Mouse (Mus musculus) E14TG2a.4 (cell line): ENCODE results near the gene Car12.
A peak's percentile ranks its signal among the peaks of the same experiment; 100 is the strongest.

ENCODE experiments used
- H3K27me3 ChIP-seq: 2 replicates; pipeline ENCODE4 v1.6.1; 2014; ENCODE audit warnings: low read length, control low read depth; ENCODE audit not compliant: insufficient read depth
- H3K36me3 ChIP-seq: 2 replicates; pipeline ENCODE4 v1.6.1; 2014; ENCODE audit warnings: low read length, control low read depth; ENCODE audit not compliant: insufficient read depth
- H3K4me1 ChIP-seq: replicated peaks from 2 replicates; pipeline ENCODE4 v1.6.1; 2014; ENCODE audit warnings: low read depth, low read length, control low read depth
- H3K4me3 ChIP-seq: replicated peaks from 2 replicates; pipeline ENCODE4 v1.5.1; 2014; ENCODE audit warnings: mild to moderate bottlenecking, low read length
- H3K9me3 ChIP-seq: 2 replicates; pipeline ENCODE4 v1.6.1; 2014; ENCODE audit warnings: low read length, control low read depth
- CTCF ChIP-seq: conservative IDR thresholded peaks from 2 replicates; pipeline ENCODE4 v1.5.1; 2014; ENCODE audit warnings: low read length
- NANOG ChIP-seq: IDR thresholded peaks from 2 replicates; pipeline ENCODE4 v1.6.1; 2014; ENCODE audit warnings: borderline replicate concordance, low read length, mixed read lengths
- POU5F1 ChIP-seq: IDR thresholded peaks from 2 replicates; pipeline ENCODE4 v1.6.1; 2014; ENCODE audit warnings: low read length, borderline replicate concordance

Gene Car12

DNA sequence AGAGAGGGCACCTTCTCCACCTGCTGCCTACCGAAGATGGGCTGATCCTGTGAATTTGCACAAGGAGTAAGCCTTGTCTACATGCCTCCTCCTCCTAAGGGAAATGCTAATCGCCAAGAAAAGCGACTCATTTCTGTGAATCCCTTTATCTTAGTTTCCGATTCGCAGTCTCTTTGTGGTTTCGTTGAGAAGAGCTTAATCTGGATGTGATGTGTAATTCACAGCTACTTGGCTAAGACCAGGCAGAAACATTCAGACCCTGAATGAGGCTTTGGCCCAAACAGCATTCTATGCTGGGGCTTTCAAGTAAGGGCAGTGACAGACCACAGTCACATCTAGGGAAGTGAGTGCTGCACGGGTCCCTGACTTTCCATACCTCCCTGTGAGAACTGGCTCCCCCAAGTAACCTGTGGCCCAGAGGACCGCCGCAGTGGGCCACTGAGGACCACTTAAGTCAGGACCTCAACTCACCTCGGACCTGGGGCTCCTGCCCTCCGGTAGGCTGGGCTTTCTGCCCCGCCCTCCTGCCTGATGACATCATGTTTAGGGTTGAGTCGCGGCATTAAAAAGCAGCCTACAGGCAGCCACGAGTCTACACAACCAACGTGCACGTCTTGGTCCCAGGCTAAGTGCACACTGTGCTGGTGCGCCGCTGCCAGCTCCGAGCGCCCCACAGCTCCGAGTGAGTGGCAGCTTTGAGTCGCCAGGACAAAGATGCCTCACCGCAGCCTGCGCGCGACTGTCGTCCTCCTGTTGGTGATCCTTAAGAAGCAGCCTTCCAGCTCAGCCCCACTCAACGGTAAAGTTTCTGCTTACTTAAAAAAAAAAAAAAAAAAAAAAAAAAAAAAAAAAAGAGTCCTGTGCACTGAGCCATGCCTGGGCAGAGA lies at the start of gene Car12:
Gene Car12, plus strand, starts transcription at position 552 of the 887 bp plus-strand sequence.
- peak within 1 kb of the TSS; percentile 72 for H3K4me3 ChIP-seq
- peaks cover 41% of the 10 kb centered on the region for H3K4me1 ChIP-seq
- H3K27me3 ChIP-seq: peaks cover 65% of the 10 kb centered on the region
- H3K9me3 ChIP-seq: no peaks in the 10 kb centered on the region
- TF ChIP-seq CTCF (no peak), POU5F1 (no peak), NANOG (no peak)
- no peaks in the 10 kb centered on the region for H3K36me3 ChIP-seq

DNA sequence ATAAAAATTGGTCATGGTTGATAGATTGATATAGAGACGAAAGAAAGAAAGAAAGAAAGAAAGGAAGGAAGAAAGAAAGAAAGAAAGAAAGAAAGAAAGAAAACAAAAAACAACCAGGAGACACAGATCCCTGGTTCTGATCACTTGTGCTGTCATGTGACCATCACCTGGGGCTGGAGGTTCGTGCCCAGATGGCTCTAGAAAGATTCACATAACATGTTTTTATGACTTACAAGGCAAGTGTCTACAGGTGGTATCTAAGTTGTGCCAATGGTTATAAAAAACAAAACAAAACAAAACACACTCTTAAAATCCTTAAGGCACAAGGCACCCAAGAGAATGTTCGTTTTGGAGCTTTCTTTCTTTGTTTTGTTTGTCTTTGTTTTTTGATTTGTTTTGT lies 49.7 kb upstream of the Car12 start:
- Histone ChIP-seq H3K27me3 (peaks cover 11% of the 10 kb centered on the region; the same call in 1 of the 2 replicates), H3K36me3 (no peaks in the 10 kb centered on the region), H3K9me3 (0 out of 2 replicates have a peak, but pooled peaks cover 3% of the 10 kb centered on the region), H3K4me1 (peaks cover 10% of the 10 kb centered on the region), H3K4me3 (no peak overlapping the region)
- TF ChIP-seq NANOG: no peak
- no peak for TF ChIP-seq POU5F1
- no peak for TF ChIP-seq CTCF

DNA sequence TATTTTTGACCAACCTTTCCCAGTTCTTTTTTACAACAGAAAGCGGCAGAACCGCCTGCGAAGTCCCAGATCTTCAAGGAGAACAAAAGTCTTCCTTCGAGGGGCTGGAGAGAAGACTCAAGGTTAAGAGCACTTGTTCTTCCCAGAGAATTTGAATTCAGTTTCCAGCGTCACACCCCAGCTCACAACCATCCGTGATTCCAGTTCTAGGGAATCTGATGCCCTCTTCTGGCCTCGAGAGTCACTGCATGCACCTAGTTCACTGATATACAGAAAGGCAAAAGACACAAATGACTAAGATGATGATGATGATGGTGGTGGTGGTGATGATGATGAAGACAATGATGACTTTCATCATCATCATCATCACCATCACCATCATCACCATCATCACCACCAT lies 48.9 kb upstream of the Car12 start:
- Histone ChIP-seq H3K4me3 (no peak overlapping the region), H3K27me3 (peaks cover 11% of the 10 kb centered on the region; the same call in 1 of the 2 replicates), H3K9me3 (0 out of 2 replicates have a peak, but pooled peaks cover 3% of the 10 kb centered on the region), H3K4me1 (peaks cover 4% of the 10 kb centered on the region), H3K36me3 (no peaks in the 10 kb centered on the region)
- peak; percentile 46 for TF ChIP-seq CTCF
- TF ChIP-seq POU5F1: no peak

DNA sequence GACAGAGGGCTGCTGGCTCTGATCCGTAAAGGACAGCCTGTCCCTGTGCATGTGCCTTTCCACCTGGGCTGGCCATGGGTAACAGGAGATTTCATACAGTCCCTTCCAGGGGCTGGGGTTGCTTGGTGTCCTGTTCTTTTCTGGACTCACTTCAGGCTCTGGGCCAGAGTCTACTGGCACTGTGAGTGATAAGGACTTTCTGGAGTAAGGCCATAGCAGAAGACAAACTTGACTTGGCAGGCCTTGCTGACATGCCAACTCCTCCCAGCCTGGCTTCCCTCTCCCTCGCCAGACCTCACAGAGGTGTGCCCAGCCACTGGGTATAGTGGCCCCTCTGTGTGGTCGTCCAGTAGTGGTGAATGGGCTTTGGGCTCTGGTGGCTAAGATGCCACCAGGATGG lies 47.3 kb upstream of the Car12 start:
- Histone ChIP-seq H3K27me3 (peaks cover 5% of the 10 kb centered on the region; the same call in 1 of the 2 replicates), H3K36me3 (no peaks in the 10 kb centered on the region), H3K4me3 (no peak overlapping the region), H3K4me1 (peaks cover 6% of the 10 kb centered on the region; the same call in 1 of the 2 replicates), H3K9me3 (0 out of 2 replicates have a peak, but pooled peaks cover 3% of the 10 kb centered on the region)
- TF ChIP-seq POU5F1: no peak
- no peak for TF ChIP-seq CTCF
- no peak for TF ChIP-seq NANOG

GRCm38 (mm10) chr9:66667046-66667445 lies 46.4 kb upstream of the Car12 start:
- no peak for TF ChIP-seq CTCF
- TF ChIP-seq NANOG: no peak
- TF ChIP-seq POU5F1: no peak
- Histone ChIP-seq H3K27me3 (peaks cover 5% of the 10 kb centered on the region; the same call in 1 of the 2 replicates), H3K36me3 (no peaks in the 10 kb centered on the region), H3K9me3 (0 out of 2 replicates have a peak, but pooled peaks cover 3% of the 10 kb centered on the region), H3K4me3 (no peak overlapping the region), H3K4me1 (peaks cover 6% of the 10 kb centered on the region; the same call in 1 of the 2 replicates)

GRCm38 (mm10) chr9:66667868-66668267 lies 45.6 kb upstream of the Car12 start:
- Histone ChIP-seq H3K27me3 (peaks cover 3% of the 10 kb centered on the region; the same call in 1 of the 2 replicates), H3K36me3 (no peaks in the 10 kb centered on the region), H3K4me3 (no peak overlapping the region), H3K9me3 (0 out of 2 replicates have a peak, but pooled peaks cover 3% of the 10 kb centered on the region), H3K4me1 (peaks cover 6% of the 10 kb centered on the region; the same call in 1 of the 2 replicates)
- no peak for TF ChIP-seq POU5F1
- TF ChIP-seq CTCF: no peak
- no peak for TF ChIP-seq NANOG

DNA sequence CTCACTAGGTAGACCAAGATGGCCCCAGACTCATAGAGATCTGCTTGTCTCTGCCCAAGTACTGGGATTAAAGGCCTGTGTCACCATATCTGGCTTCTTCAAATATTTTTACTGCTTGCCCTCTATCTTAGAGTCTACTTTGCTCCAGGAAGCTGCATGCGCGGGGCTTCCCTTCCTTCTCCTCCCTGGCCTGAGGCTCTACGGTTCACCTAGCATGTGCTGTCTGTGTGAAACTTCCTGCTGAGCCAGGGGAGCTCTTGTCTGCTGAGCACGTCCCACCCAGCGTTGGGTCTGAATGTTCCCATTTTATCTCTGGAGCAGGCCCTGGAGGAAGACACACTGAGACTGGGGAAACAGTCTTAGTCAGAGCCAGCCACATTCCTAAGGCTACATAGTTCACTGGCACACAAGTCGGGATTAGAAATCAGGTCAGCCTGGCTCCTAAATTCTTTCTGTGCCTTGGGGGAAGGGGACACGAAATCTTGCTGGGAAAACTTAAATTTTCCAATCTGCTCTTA lies 43.9 kb upstream of the Car12 start:
- Histone ChIP-seq H3K4me1 (peaks cover 6% of the 10 kb centered on the region; the same call in 1 of the 2 replicates), H3K4me3 (no peak overlapping the region), H3K9me3 (no peaks in the 10 kb centered on the region), H3K27me3 (no peaks in the 10 kb centered on the region; the same call in 1 of the 2 replicates), H3K36me3 (no peaks in the 10 kb centered on the region)
- TF ChIP-seq CTCF (no peak), POU5F1 (no peak), NANOG (no peak)

GRCm38 (mm10) chr9:66673771-66674170 lies 39.7 kb upstream of the Car12 start:
- H3K4me3 ChIP-seq: no peak overlapping the region
- H3K27me3 ChIP-seq: no peaks in the 10 kb centered on the region; the same call in 1 of the 2 replicates
- peaks cover 6% of the 10 kb centered on the region; the same call in 1 of the 2 replicates for H3K4me1 ChIP-seq
- no peaks in the 10 kb centered on the region for H3K36me3 ChIP-seq
- TF ChIP-seq CTCF (no peak), NANOG (no peak), POU5F1 (no peak)
- 0 out of 2 replicates have a peak, but pooled peaks cover 5% of the 10 kb centered on the region for H3K9me3 ChIP-seq
